Mouse (Mus musculus): ENCODE data around the gene Ehf.

DNA sequence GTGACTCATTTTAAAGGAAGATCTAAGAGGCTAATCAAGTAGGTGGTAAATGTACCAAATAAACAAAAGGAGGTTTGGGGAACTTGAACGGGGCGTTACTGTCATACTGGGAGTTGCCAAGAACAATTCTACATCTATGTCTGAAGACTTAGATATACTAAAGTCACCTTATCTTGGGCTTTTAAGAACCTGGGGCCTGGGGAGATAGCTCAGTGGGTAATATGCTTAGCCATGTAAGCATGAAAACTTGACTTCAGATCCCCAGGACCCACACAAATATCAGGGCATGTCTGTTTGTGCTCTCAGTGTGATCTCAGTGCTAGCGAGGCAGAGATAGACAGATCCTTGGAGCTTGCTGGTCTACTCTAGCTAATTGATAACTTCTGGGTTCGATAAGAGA lies 18.6 kb upstream of the Ehf start:
- no peak for TF ChIP-seq POLR2A (IDR thresholded peaks at IDR 0.05; ENCODE audit: extremely low read depth, insufficient read depth, low read length)
- TF ChIP-seq CTCF (IDR thresholded peaks at IDR 0.05; ENCODE audit: extremely low read depth, insufficient read depth, low read length): no peak

All from cortical plate, adult 2 months (tissue).